Mouse (Mus musculus) left cerebral cortex, adult 11 months (tissue): ENCODE data around the gene Mef2d.

Experiments used
- DNase-seq: peaks from one replicate; pipeline ENCODE4 v3.0.0; 2022; ENCODE audit warnings: low spot score

Gene Mef2d

GRCm38 (mm10) chr3:88141787-88142523 lies at the start of gene Mef2d:
Mef2d (plus strand) TSS chr3:88142372.
- DNase-seq = peak; percentile 94

GRCm38 (mm10) chr3:88094126-88094525 lies 48.0 kb upstream of the Mef2d start:
- no peak for DNase-seq

- no peak for DNase-seq
Observed at GRCm38 (mm10) chr3:88097666-88098065, 44.5 kb upstream of the Mef2d start.

GRCm38 (mm10) chr3:88100251-88100650 lies 41.9 kb upstream of the Mef2d start:
- no peak for DNase-seq

GRCm38 (mm10) chr3:88101736-88102135 lies 40.4 kb upstream of the Mef2d start:
- DNase-seq = no peak

- DNase-seq = no peak
Observed at GRCm38 (mm10) chr3:88102196-88102595, 40.0 kb upstream of the Mef2d start.

- DNase-seq = no peak
Observed at GRCm38 (mm10) chr3:88102611-88103010, 39.6 kb upstream of the Mef2d start.

GRCm38 (mm10) chr3:88106126-88106525 lies 36.0 kb upstream of the Mef2d start:
- no peak for DNase-seq

GRCm38 (mm10) chr3:88109126-88109525 lies 33.0 kb upstream of the Mef2d start:
- no peak for DNase-seq

- DNase-seq = no peak
Observed at GRCm38 (mm10) chr3:88114396-88114795, 27.8 kb upstream of the Mef2d start.

- no peak for DNase-seq
Observed at GRCm38 (mm10) chr3:88120117-88120651, 22.0 kb upstream of the Mef2d start.

GRCm38 (mm10) chr3:88121164-88122131 lies 20.7 kb upstream of the Mef2d start:
- DNase-seq = no peak

- no peak for DNase-seq
Observed at GRCm38 (mm10) chr3:88125195-88125594, 17.0 kb upstream of the Mef2d start.

- DNase-seq = no peak
Observed at GRCm38 (mm10) chr3:88126181-88126580, 16.0 kb upstream of the Mef2d start.

GRCm38 (mm10) chr3:88127636-88128035 lies 14.5 kb upstream of the Mef2d start:
- no peak for DNase-seq

- no peak for DNase-seq
Observed at GRCm38 (mm10) chr3:88128056-88128455, 14.1 kb upstream of the Mef2d start.

- no peak for DNase-seq
Observed at GRCm38 (mm10) chr3:88129006-88129405, 13.2 kb upstream of the Mef2d start.

- no peak for DNase-seq
Observed at GRCm38 (mm10) chr3:88131071-88131470, 11.1 kb upstream of the Mef2d start.

GRCm38 (mm10) chr3:88132492-88132891 lies 9.7 kb upstream of the Mef2d start:
- DNase-seq = no peak

GRCm38 (mm10) chr3:88133187-88133771 lies 8.9 kb upstream of the Mef2d start:
- DNase-seq = no peak

- no peak for DNase-seq
Observed at GRCm38 (mm10) chr3:88136346-88136745, 5.8 kb upstream of the Mef2d start.

- DNase-seq = no peak
Observed at GRCm38 (mm10) chr3:88136945-88137494, 5.2 kb upstream of the Mef2d start.
